Mouse (Mus musculus): ENCODE data around the gene Vmp1. TPM values are rescaled to one million over a fixed set of nuclear protein-coding genes. Genes with fewer than 3 reads are reported as not detected.

The Vmp1 gene
- polyA plus RNA-seq, 1 experiment from 2014 or later: 145 TPM

DNA sequence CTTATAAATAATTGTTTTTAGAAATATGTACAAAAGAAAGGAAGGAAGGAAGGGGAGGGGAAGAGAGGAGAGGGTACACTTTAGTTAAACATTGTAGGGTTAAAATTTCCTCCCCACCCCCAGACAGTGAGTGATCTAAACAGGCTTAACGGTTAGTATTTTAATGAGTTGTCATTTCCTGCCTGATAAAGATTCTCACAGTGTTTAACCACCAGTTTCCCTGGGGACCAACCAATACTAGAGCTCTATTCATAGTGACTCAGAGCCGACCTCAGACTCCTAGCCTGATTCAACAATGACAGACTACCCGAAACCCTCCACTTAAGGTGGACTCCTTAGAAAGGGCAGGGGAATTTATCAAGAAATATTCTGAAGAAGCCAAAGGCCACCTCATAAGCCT, 90.6 kb downstream of the Vmp1 start:
- Histone ChIP-seq H3K27ac (ENCODE audit: low read length) (no peak overlapping the region; the same call in 1 of the 2 replicates), H3K36me3 (ENCODE audit: control insufficient read depth, insufficient read depth, low read length) (no peaks in the 10 kb centered on the region), H3K4me3 (ENCODE audit: low read depth, low read length) (no peak overlapping the region), H3K4me1 (ENCODE audit: control insufficient read depth, insufficient read depth, low read length) (peaks cover 11% of the 10 kb centered on the region; the same call in 1 of the 2 replicates), H3K9ac (replicated peaks; ENCODE audit: low read depth, low read length) (no peak overlapping the region), H3K27me3 (ENCODE audit: control insufficient read depth, insufficient read depth, low read length) (no peaks in the 10 kb centered on the region), H3K4me2 (replicated peaks; ENCODE audit: low read depth, low read length) (no peak overlapping the region), H3K9me3 (ENCODE audit: control insufficient read depth, low read depth, low read length) (no peaks in the 10 kb centered on the region)
- WGBS: 17% methylated on average over 3 of the region's 3 CpGs
- ATAC-seq (ENCODE audit: insufficient number of reproducible peaks, insufficient read depth, low FRiP score, low read depth): no peak

- Histone ChIP-seq H3K9me3 (ENCODE audit: control insufficient read depth, low read depth, low read length) (no peaks in the 10 kb centered on the region), H3K9ac (replicated peaks; ENCODE audit: low read depth, low read length) (no peak overlapping the region), H3K36me3 (ENCODE audit: control insufficient read depth, insufficient read depth, low read length) (no peaks in the 10 kb centered on the region), H3K4me1 (ENCODE audit: control insufficient read depth, insufficient read depth, low read length) (peaks cover 14% of the 10 kb centered on the region; the same call in 1 of the 2 replicates), H3K4me2 (replicated peaks; ENCODE audit: low read depth, low read length) (no peak overlapping the region), H3K27me3 (ENCODE audit: control insufficient read depth, insufficient read depth, low read length) (no peaks in the 10 kb centered on the region), H3K4me3 (ENCODE audit: low read depth, low read length) (no peak overlapping the region), H3K27ac (ENCODE audit: low read length) (no peak overlapping the region)
- 85% methylated on average over 2 of the region's 2 CpGs for WGBS
- no peak for ATAC-seq (ENCODE audit: insufficient number of reproducible peaks, insufficient read depth, low FRiP score, low read depth)
Measured at GRCm38 (mm10) chr11:86591931-86592616, 91.6 kb downstream of the Vmp1 start.

GRCm38 (mm10) chr11:86591301-86591845, 92.3 kb downstream of the Vmp1 start:
- H3K36me3 ChIP-seq (ENCODE audit: control insufficient read depth, insufficient read depth, low read length): no peaks in the 10 kb centered on the region
- H3K27me3 ChIP-seq (ENCODE audit: control insufficient read depth, insufficient read depth, low read length): no peaks in the 10 kb centered on the region
- WGBS: 82% methylated on average over 4 of the region's 4 CpGs
- H3K27ac ChIP-seq (ENCODE audit: low read length): no peak overlapping the region
- H3K4me3 ChIP-seq (ENCODE audit: low read depth, low read length): no peak overlapping the region
- no peak for ATAC-seq (ENCODE audit: insufficient number of reproducible peaks, insufficient read depth, low FRiP score, low read depth)
- no peaks in the 10 kb centered on the region for H3K9me3 ChIP-seq (ENCODE audit: control insufficient read depth, low read depth, low read length)
- peaks cover 14% of the 10 kb centered on the region; the same call in 1 of the 2 replicates for H3K4me1 ChIP-seq (ENCODE audit: control insufficient read depth, insufficient read depth, low read length)
- no peak overlapping the region for H3K4me2 ChIP-seq (replicated peaks; ENCODE audit: low read depth, low read length)
- H3K9ac ChIP-seq (replicated peaks; ENCODE audit: low read depth, low read length): no peak overlapping the region

DNA sequence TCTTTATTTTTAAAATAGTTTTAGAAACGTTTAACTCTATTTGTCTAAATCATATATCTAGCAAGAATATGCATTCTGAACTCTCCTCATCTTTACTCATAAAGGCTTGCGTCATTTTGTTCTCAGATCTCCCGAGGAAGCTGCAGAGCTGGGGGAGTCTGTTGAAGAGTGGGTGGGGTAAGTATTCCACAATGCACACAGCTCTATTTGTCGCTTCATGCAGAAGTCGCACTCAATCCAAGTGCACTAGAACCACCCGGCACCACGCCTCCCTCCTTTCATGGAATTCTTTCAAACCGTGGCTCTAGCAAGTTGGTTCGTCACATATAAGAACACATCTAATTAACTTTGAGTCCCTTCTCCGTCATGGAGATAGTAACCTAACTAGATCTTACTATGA, 93.1 kb downstream of the Vmp1 start:
- no peak for ATAC-seq (ENCODE audit: insufficient number of reproducible peaks, insufficient read depth, low FRiP score, low read depth)
- Histone ChIP-seq H3K27ac (ENCODE audit: low read length) (no peak overlapping the region), H3K9me3 (ENCODE audit: control insufficient read depth, low read depth, low read length) (no peaks in the 10 kb centered on the region), H3K9ac (replicated peaks; ENCODE audit: low read depth, low read length) (no peak overlapping the region), H3K4me1 (ENCODE audit: control insufficient read depth, insufficient read depth, low read length) (peaks cover 14% of the 10 kb centered on the region; the same call in 1 of the 2 replicates), H3K36me3 (ENCODE audit: control insufficient read depth, insufficient read depth, low read length) (no peaks in the 10 kb centered on the region), H3K27me3 (ENCODE audit: control insufficient read depth, insufficient read depth, low read length) (no peaks in the 10 kb centered on the region), H3K4me2 (replicated peaks; ENCODE audit: low read depth, low read length) (no peak overlapping the region), H3K4me3 (ENCODE audit: low read depth, low read length) (no peak overlapping the region)
- 89% methylated on average over 10 of the region's 10 CpGs for WGBS

- H3K9me3 ChIP-seq (ENCODE audit: control insufficient read depth, low read depth, low read length): no peaks in the 10 kb centered on the region
- peaks cover 17% of the 10 kb centered on the region; the same call in 1 of the 2 replicates for H3K4me1 ChIP-seq (ENCODE audit: control insufficient read depth, insufficient read depth, low read length)
- H3K27me3 ChIP-seq (ENCODE audit: control insufficient read depth, insufficient read depth, low read length): no peaks in the 10 kb centered on the region
- H3K4me2 ChIP-seq (replicated peaks; ENCODE audit: low read depth, low read length): no peak overlapping the region
- H3K27ac ChIP-seq (ENCODE audit: low read length): no peak overlapping the region
- H3K9ac ChIP-seq (replicated peaks; ENCODE audit: low read depth, low read length): no peak overlapping the region
- ATAC-seq (ENCODE audit: insufficient number of reproducible peaks, insufficient read depth, low FRiP score, low read depth): no peak
- no peak overlapping the region for H3K4me3 ChIP-seq (ENCODE audit: low read depth, low read length)
- WGBS: 81% methylated on average over 4 of the region's 4 CpGs
- H3K36me3 ChIP-seq (ENCODE audit: control insufficient read depth, insufficient read depth, low read length): no peaks in the 10 kb centered on the region
Measured at GRCm38 (mm10) chr11:86590066-86590465, 93.6 kb downstream of the Vmp1 start.

DNA sequence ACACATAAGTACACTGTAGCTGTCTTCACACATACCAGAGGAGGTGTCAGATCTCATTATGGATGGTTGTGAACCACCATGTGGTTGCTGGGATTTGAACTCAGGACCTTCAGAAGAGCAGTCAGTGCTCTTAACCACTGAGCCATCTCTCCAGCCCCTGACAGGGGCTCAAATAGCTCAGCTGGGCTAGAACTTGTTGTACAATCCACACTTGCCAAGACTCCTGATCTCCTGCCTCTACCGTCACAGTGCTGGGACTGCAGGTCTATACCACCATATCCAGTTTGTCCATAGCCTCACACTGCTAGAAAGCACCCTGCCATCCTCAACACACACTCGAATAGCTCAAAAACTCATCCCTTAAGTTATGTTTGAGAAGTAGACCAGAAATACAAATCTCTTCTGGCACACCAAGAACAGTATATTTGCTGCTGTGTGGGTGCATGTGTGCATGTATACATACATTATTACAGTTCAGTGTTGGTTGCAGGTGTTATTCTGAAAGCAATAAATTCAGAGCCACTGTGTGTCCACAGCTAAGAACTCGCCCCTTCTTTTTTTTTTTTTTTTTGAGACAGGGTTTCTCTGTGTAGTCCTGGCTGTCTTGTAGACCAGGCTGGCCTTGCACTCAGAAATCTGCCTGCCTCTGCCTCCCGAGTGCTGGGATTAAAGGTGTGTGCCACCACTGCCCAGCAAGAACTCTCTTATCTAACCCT, 94.9 kb downstream of the Vmp1 start:
- Histone ChIP-seq H3K27me3 (ENCODE audit: control insufficient read depth, insufficient read depth, low read length) (no peaks in the 10 kb centered on the region), H3K27ac (ENCODE audit: low read length) (no peak overlapping the region), H3K4me3 (ENCODE audit: low read depth, low read length) (no peak overlapping the region), H3K4me2 (replicated peaks; ENCODE audit: low read depth, low read length) (no peak overlapping the region), H3K36me3 (ENCODE audit: control insufficient read depth, insufficient read depth, low read length) (no peaks in the 10 kb centered on the region), H3K9ac (replicated peaks; ENCODE audit: low read depth, low read length) (no peak overlapping the region), H3K4me1 (ENCODE audit: control insufficient read depth, insufficient read depth, low read length) (peaks cover 16% of the 10 kb centered on the region; the same call in 1 of the 2 replicates), H3K9me3 (ENCODE audit: control insufficient read depth, low read depth, low read length) (no peaks in the 10 kb centered on the region)
- WGBS: 90% methylated on average over 4 of the region's 4 CpGs
- ATAC-seq (ENCODE audit: insufficient number of reproducible peaks, insufficient read depth, low FRiP score, low read depth): no peak

- Histone ChIP-seq H3K4me3 (ENCODE audit: low read depth, low read length) (no peak overlapping the region), H3K27me3 (ENCODE audit: control insufficient read depth, insufficient read depth, low read length) (no peaks in the 10 kb centered on the region), H3K4me1 (ENCODE audit: control insufficient read depth, insufficient read depth, low read length) (peaks cover 10% of the 10 kb centered on the region; the same call in 1 of the 2 replicates), H3K4me2 (replicated peaks; ENCODE audit: low read depth, low read length) (peak overlapping the region; percentile 59), H3K9me3 (ENCODE audit: control insufficient read depth, low read depth, low read length) (no peaks in the 10 kb centered on the region), H3K9ac (replicated peaks; ENCODE audit: low read depth, low read length) (no peak overlapping the region), H3K27ac (ENCODE audit: low read length) (peak overlapping the region; percentile 98), H3K36me3 (ENCODE audit: control insufficient read depth, insufficient read depth, low read length) (no peaks in the 10 kb centered on the region)
- 22% methylated on average over 7 of the region's 7 CpGs for WGBS
- no peak for ATAC-seq (ENCODE audit: insufficient number of reproducible peaks, insufficient read depth, low FRiP score, low read depth)
Measured at GRCm38 (mm10) chr11:86587830-86588229, 95.8 kb downstream of the Vmp1 start.

- Histone ChIP-seq H3K4me1 (ENCODE audit: control insufficient read depth, insufficient read depth, low read length) (peaks cover 10% of the 10 kb centered on the region; the same call in 1 of the 2 replicates), H3K27ac (ENCODE audit: low read length) (peak overlapping the region; percentile 98), H3K9ac (replicated peaks; ENCODE audit: low read depth, low read length) (peak overlapping the region; percentile 80), H3K4me3 (ENCODE audit: low read depth, low read length) (peak overlapping the region; percentile 49), H3K36me3 (ENCODE audit: control insufficient read depth, insufficient read depth, low read length) (no peaks in the 10 kb centered on the region), H3K27me3 (ENCODE audit: control insufficient read depth, insufficient read depth, low read length) (no peaks in the 10 kb centered on the region), H3K9me3 (ENCODE audit: control insufficient read depth, low read depth, low read length) (no peaks in the 10 kb centered on the region), H3K4me2 (replicated peaks; ENCODE audit: low read depth, low read length) (peak overlapping the region; percentile 59)
- WGBS: 4% methylated on average over 15 of the region's 15 CpGs
- peak; percentile 90 for ATAC-seq (ENCODE audit: insufficient number of reproducible peaks, insufficient read depth, low FRiP score, low read depth)
Measured at GRCm38 (mm10) chr11:86586868-86587792, 96.5 kb downstream of the Vmp1 start.
